Mouse (Mus musculus) testis, postnatal 14 days (tissue): ENCODE measurements around the gene Ssna1.

Source experiments
- DNase-seq: peaks from one replicate; pipeline ENCODE4 v3.0.0; 2021; ENCODE audit warnings: low spot score

Ssna1 gene

DNA sequence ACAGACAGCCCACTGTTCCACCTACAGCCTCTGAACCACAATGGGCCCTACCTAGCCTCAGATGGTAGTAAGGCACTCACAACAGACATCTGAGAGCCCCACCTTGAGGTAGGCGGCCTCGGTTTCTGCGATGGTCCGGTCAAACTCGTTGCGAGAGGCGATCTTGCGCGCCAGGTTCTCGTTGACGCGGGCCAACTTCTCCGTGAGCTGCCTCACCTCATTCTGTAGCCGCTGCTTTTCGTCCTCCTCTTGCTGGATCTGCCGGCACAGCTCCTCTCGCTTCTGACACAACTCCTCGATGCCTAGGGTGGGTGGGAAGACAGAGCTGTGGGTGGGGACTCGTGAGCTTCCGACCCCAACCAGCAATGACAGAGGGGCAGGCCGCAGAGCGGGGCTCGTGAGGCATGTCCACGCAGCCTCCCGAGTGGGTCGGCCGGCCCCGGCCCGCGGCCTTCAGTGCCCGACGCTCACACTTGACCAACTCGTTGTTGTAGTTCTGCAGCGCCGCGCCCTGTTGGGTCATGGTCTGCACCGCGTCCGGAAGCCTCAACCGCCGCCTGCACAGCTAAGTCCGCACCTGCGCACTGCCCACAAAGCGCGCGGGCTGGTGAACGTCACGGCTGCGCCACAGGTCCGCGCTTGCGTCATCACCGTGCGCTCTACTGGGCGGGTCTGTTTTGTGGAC lies at the start of gene Ssna1, which contains the start of gene Anapc2:
TSS of gene Ssna1 (minus strand) at position 612 of the 685 bp plus-strand sequence.
TSS of gene Anapc2 (plus strand) at position 652 of the 685 bp plus-strand sequence.
- DNase-seq: peak; percentile 96

- no peak for DNase-seq
These were observed 47.8 kb upstream of the Ssna1 start for GRCm38 (mm10) chr2:25320084-25320483.

DNA sequence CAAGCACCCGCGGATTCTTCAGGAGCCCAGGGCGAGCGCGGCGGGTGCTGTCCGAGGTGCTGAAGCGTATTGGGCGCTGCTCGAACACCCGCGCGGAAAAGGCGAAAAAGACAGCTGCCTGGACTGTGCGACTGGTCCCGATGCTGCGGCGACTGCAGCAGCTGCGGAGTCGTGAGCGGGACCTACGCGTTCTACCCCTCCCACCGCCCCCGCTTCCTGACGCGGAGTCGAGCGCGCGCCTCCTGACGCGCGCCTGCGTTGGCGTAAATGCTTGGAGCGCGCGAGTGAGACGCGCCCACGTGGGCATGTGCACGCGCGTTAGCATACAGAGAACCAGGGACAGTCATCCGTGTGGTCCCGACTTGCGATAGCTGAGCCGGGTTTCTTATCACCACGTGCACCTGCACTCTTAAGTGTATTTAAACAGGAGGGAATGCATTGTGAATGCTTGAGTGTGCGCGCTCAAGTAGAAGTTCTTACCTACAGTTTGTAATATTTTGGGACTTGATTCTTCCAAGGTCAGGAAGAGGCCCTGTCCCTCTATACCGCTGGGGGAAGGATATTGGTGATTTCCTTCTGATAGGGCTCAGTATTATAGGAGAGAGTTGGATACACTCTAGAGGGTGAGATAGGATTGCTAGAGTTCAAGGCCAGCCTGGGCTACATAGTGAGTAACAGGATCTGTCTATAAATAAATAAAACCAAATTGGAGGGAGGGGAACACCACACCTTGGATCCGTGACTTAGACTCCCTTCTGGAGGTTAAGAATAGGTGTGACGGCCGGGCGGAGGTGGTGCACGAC lies 46.9 kb upstream of the Ssna1 start, which contains the start of gene Grin1:
TSS of gene Grin1 (minus strand) at position 217 of the 803 bp plus-strand sequence.
- DNase-seq: peak; percentile 62

DNA sequence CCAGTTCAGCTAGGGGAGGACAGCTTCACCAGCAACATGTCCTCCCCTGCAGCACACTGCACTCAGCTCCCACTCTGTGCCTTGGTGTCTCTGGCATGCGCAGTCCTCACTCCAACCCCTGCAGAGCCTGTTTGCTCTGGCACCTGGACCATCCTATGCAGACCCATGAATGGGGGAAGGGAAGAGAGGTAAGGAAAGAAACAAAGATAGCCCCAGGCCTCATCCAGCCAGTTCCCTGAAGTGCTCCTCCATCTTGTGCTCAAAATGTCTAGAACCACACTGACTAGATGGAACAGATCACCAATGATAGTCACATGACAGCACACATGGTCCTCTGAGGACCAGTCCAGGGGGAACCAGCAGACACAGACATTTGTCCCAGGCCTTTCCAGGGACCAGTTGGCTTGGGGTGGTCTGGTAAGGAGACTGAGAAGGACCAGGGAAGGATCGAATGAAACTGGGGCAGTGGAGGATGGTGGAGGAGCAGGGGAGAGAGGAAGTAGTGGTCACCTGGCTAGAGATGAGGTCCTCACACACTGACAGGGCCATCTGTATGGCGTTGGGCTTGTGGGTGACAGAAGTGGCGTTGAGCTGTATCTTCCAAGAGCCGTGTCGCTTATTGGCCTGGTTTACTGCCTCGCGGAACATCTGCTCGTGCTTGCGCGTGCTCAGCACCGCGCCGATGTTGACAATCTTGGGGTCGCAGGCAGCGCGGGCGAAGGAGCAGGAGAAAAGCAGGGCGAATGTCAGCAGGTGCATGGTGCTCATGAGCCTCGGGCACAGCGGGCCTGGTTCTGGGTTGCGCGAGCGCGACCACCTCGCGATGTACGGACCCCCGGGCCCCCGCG lies 46.1 kb upstream of the Ssna1 start:
- DNase-seq: no peak

DNA sequence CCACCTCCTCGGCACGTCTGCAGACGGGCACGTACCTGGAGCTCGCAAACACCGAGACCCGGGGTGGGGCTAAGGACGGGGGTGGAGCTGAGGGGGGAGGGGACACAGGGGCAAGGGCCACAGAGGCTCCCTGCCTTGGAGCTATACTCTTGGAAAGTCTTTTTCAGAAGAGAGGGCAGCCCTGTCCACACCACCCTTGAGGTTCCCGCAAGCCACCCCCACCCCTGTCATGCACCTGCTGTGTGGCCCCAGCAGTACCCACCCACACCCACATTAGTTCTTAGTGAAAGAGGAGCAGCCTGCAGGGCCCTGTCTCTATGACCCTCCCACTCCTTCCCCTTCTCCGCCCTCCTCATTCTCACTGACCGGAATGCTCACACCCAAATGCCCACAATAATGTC lies 39.3 kb upstream of the Ssna1 start:
- DNase-seq: no peak

DNA sequence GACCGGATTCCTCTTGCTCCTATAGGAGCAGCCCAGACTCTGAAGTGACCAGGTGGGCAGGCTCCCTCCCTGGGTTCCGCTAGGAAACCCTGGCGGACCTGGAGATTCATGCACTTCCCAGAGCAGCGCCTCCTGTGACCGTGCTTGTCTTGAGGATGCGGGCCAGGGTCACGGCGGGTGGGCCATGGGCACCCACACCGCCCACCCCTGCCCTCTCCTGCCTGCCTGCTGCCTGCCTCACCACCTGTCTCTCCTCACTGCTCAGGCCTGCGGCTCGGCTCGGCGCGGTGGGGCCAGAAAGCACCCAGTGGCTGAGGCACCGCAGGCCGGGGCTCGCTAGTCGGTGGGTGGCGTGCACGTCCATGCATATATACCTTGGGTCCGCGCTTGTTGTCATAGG lies 38.7 kb upstream of the Ssna1 start:
- DNase-seq: no peak

DNA sequence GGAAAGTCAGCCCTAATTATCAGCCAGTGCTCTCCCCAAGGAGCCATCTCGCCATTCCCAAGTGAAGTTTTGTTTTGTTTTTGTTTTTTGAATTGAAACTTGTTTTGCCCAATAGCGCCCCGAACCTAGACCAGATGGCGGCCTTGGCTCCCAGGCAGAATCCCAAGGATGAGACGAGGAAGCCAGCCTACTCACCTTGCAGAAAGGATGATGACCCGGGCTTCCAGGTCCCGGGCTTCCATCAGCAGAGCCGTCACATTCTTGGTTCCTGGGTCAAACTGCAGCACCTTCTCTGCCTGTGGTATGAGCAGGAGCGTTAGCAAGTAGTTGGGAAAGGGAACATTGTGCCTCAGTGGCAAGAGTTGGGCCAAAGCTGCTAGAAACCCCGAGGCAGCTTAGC lies 37.9 kb upstream of the Ssna1 start:
- DNase-seq: no peak

GRCm38 (mm10) chr2:25305587-25306359 lies 33.5 kb upstream of the Ssna1 start:
- no peak for DNase-seq

GRCm38 (mm10) chr2:25304657-25305541 lies 32.7 kb upstream of the Ssna1 start:
- no peak for DNase-seq

GRCm38 (mm10) chr2:25303931-25304656 lies 31.9 kb upstream of the Ssna1 start:
- no peak for DNase-seq

DNA sequence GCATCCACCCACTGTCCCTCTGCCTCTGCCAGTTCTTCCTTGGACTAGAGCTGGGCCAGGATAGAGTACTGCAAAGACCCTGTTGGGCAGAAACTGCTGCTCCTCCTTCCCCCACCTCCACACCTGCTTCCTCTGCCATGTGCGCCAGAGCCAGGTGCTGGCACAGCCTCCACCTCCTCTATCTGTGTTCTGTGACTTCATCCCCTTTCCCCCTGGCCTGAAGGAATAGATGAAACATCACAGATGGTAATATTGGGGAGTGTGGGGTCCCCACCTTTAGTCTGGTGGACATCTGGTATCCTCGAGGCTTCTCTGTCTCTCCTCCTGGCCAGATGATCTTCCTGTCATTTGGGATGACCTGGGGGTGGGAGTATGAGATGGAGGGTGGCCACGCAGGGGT lies 31.2 kb upstream of the Ssna1 start:
- no peak for DNase-seq

GRCm38 (mm10) chr2:25298046-25298445 lies 25.8 kb upstream of the Ssna1 start:
- DNase-seq: no peak

GRCm38 (mm10) chr2:25297093-25297492 lies 24.9 kb upstream of the Ssna1 start:
- DNase-seq: no peak

DNA sequence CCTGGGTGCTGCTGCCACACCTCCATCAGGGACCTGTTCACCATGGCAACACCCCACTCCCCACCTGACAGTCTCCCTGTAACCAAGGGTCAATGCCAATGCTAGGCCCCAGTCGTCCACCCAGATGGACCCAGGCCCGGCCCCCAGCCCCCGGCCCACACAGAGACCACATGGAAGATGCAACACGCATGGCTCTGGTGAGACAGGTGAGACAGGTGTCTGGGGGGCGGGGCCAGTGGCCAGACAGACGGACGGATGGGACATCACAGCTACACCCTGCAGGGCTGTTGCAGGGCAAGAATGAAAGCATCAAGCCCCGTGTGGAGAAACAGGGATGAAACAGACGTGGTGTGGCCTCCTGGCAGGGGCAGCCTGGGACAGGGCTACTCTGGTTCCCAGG lies 21.5 kb upstream of the Ssna1 start:
- no peak for DNase-seq

- DNase-seq: peak; percentile 60
These were observed 20.6 kb upstream of the Ssna1 start for GRCm38 (mm10) chr2:25292856-25293255.

GRCm38 (mm10) chr2:25292054-25292544 lies 19.9 kb upstream of the Ssna1 start:
- DNase-seq: no peak

DNA sequence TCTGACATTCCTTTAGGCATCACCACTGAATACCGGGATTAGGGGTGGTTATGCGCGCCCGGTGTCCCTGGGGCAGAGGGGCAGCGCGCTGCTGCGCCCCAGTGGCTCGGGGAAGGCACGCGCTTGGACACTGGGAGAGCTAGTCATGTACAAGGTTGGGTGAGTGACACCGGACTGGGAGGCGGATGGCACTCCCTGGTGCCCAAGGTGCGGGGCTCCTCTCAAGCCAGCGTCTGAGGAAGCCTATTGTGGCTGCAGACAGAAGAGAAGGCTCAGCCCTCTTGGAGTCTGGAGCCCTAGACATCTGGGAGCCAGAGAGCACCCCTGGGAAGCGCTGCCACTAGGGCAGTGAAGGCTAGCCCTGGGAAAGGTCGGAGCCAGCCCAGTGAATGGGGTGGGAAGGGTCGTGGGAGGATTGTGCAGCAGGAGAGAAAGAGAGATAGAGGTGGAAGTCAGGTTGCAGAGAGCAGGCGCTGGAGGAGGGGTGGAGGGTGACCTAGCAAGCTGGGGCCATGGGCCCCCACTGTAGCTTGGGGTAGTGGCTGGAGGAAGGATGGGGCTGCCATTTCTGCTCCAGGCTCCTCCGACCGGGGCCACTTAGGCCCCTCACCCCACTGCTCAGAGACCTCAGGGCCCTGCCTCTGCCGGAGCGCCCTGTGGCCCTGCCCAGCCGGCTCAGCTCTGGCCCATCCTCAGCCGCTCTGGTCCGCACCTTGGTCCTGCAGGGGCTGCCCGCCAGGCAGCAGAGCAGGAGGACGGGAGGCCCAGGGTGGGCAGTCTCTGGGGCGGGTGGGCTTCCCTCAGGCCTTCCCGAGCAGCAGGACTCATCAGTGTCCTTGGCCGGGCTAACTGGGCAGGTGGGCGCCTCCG lies 19.2 kb upstream of the Ssna1 start:
- DNase-seq: no peak

GRCm38 (mm10) chr2:25290816-25291130 lies 18.5 kb upstream of the Ssna1 start:
- DNase-seq: no peak
